Mouse (Mus musculus) midbrain, embryonic 14.5 days (tissue): Measurements from ENCODE around the gene Gm6377. TPM values are rescaled to one million over a fixed set of nuclear protein-coding genes. Genes with fewer than 3 reads are reported as not detected.

Source experiments
- ATAC-seq: fragments of 200-750 bp; cut with Nextera tagmentation; 2 replicates; pipeline ENCODE4 v1.8.0; 2017; ENCODE audit warnings: moderate number of reproducible peaks, moderate library complexity; ENCODE audit not compliant: low FRiP score, low TSS enrichment
- DNase-seq: peaks from one replicate; pipeline ENCODE4 v3.0.0-alpha.2; 2015
- H3K27ac ChIP-seq: fragments of 300-500 bp; sonication (generic); replicated peaks from 2 replicates; pipeline ENCODE4 v1.5.1; 2014; ENCODE audit warnings: mild to moderate bottlenecking, low read depth, low read length, moderate library complexity
- H3K27me3 ChIP-seq: fragments of 300-500 bp; sonication (generic); 2 replicates; pipeline ENCODE4 v1.6.1; 2014; ENCODE audit warnings: low read length, control low read depth, mixed read lengths; ENCODE audit not compliant: control insufficient read depth, insufficient read depth
- H3K36me3 ChIP-seq: fragments of 300-500 bp; sonication (generic); 2 replicates; pipeline ENCODE4 v1.6.1; 2014; ENCODE audit warnings: low read length, control low read depth; ENCODE audit not compliant: control insufficient read depth, insufficient read depth
- H3K4me1 ChIP-seq: fragments of 300-500 bp; sonication (generic); 2 replicates; pipeline ENCODE4 v1.6.1; 2014; ENCODE audit warnings: mild to moderate bottlenecking, antibody characterized with exemption, low read length, control low read depth; ENCODE audit not compliant: control insufficient read depth, insufficient read depth
- H3K4me2 ChIP-seq: fragments of 300-500 bp; sonication (generic); 2 replicates; pipeline ENCODE4 v1.6.1; 2014; ENCODE audit warnings: mild to moderate bottlenecking, low read length, moderate library complexity
- H3K4me3 ChIP-seq: fragments of 300-500 bp; sonication (generic); replicated peaks from 2 replicates; pipeline ENCODE4 v1.5.1; 2014; ENCODE audit warnings: low read depth, low read length
- H3K9ac ChIP-seq: fragments of 300-500 bp; sonication (generic); replicated peaks from 2 replicates; pipeline ENCODE4 v1.6.1; 2014; ENCODE audit warnings: mild to moderate bottlenecking, low read length, moderate library complexity
- H3K9me3 ChIP-seq: fragments of 300-500 bp; sonication (generic); 2 replicates; pipeline ENCODE4 v1.6.1; 2016; ENCODE audit warnings: low read length, control low read depth, mixed read lengths; ENCODE audit not compliant: control insufficient read depth
- WGBS: fragments of 180-500 bp; shearing (Covaris S2); extraction: QIAGEN DNeasy Blood & Tissue Kit; methylation state at CpG from one replicate; pipeline ENCODE4 v1.1.7; 2014; 5-methylcytosine and 5-hydroxymethylcytosine counted together
- polyA plus RNA-seq: library from polyadenylated mRNA; unstranded; fragments of >200 nt; fragmentation: Nextera tagmentation; extraction: Ambion mirVana; gene quantifications from 2 replicates; pipeline ENCODE4 v1.2.1, GENCODE M21; 2014

Gm6377 gene
- 0.22 and 0.29 TPM in 2 replicates for polyA plus RNA-seq

DNA sequence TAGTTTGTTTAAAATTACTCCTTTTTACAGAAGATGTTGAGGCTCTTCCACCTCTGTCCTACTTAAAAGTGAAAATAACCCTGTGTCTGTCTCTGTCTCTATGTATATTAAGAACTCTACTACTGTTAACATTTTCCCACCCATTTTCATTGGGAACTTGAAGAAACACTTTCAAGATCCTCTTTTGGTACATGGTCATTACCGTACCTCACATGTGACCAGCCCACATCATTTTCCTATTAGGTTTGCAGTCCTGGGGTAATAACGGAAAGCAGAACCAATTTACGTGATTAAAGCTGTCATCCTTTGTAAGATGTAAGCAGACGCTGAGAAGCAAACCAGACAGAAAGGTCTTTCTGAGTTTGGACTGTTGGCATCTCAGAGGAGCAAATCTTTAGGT, at the start of gene Gm6377:
Gm6377 (plus strand) TSS at position 289 of the 400 bp plus-strand sequence.
- no peak within 1 kb of the TSS for H3K4me2 ChIP-seq
- no peak within 1 kb of the TSS for H3K27ac ChIP-seq
- ATAC-seq (no peak), DNase-seq (no peak)
- H3K9me3 ChIP-seq = no peaks in the 10 kb centered on the region
- WGBS = 79% methylated on average over 4 of the region's 4 CpGs
- H3K27me3 ChIP-seq = no peaks in the 10 kb centered on the region
- no peak within 1 kb of the TSS for H3K4me3 ChIP-seq
- no peak within 1 kb of the TSS for H3K9ac ChIP-seq
- H3K4me1 ChIP-seq = no peaks in the 10 kb centered on the region
- no peaks in the 10 kb centered on the region for H3K36me3 ChIP-seq

DNA sequence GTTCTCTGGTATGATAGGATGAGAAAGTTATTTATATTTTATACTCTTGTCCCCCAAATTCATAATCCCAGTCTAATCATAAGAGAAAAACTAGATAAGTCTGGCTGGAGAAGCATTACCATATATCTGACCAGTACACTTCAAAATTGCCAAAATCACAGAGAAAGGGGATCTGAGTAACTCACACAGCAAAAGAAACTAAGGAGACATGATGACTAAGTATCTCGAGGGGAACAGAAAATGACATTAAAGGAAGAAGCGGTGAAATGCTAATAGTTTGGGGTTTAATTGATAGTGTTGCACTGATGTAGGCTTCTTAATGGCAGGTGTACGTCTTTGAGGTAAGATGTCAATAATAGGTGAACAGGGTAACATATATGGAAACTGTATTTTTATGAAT, 49.4 kb upstream of the Gm6377 start:
- 86% methylated on average over 3 of the region's 3 CpGs for WGBS
- no peaks in the 10 kb centered on the region for H3K27me3 ChIP-seq
- ATAC-seq (no peak), DNase-seq (no peak)
- H3K4me1 ChIP-seq = 0 out of 2 replicates have a peak, but pooled peaks cover 5% of the 10 kb centered on the region
- H3K36me3 ChIP-seq = no peaks in the 10 kb centered on the region
- H3K4me2 ChIP-seq = no peak overlapping the region
- no peaks in the 10 kb centered on the region for H3K9me3 ChIP-seq
- no peak overlapping the region for H3K4me3 ChIP-seq
- H3K9ac ChIP-seq = no peak overlapping the region
- H3K27ac ChIP-seq = no peak overlapping the region

DNA sequence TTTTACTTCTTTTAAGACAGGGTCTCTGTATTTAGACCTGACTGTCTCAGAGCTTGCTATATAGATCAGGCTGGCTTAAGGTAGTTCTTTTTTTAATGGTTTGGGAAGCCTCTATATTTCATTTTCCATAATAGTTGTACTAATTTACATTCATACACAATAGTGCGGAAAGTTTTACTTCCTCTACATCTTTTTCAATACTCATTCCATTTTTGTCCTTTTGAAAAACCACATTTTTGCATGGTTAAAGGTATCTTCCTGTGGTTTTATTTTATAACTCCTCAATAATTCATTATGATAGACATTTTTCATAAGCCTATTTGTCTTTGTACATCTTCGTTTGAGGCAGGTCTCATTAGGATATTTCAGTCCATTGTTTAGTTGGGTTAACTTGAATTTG, 45.3 kb upstream of the Gm6377 start:
- ATAC-seq = no peak
- no peak overlapping the region for H3K27ac ChIP-seq
- no peaks in the 10 kb centered on the region for H3K36me3 ChIP-seq
- no peak overlapping the region for H3K9ac ChIP-seq
- no peaks in the 10 kb centered on the region for H3K9me3 ChIP-seq
- no peak overlapping the region for H3K4me3 ChIP-seq
- no peaks in the 10 kb centered on the region for H3K27me3 ChIP-seq
- 95% methylated on average over 2 of the region's 2 CpGs for WGBS
- no peak for DNase-seq
- no peaks in the 10 kb centered on the region for H3K4me1 ChIP-seq
- H3K4me2 ChIP-seq = no peak overlapping the region

DNA sequence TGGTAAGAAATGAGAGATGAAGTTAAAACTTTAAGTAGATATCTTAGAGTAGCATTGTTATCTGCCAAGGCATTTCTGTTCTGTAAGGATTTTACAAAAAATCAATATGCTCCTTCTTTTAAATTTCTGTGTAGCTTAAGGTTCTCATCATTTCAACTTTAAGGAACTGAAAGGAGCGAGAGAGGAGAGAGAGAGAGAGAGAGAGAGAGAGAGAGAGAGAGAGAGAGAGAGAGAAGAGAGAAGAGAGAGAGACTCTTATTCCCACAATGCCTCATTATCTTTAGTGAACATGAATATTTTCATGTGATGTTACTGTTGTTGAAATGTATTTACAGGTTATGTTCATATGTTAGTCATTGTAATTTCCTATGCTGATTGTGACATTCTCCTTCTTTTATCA, 36.2 kb upstream of the Gm6377 start:
- Histone ChIP-seq H3K4me3 (no peak overlapping the region), H3K36me3 (no peaks in the 10 kb centered on the region), H3K9ac (no peak overlapping the region), H3K9me3 (no peaks in the 10 kb centered on the region), H3K27ac (no peak overlapping the region), H3K4me2 (no peak overlapping the region), H3K27me3 (no peaks in the 10 kb centered on the region), H3K4me1 (no peaks in the 10 kb centered on the region)
- DNase-seq (no peak), ATAC-seq (no peak)
- 80% methylated on average over 1 of the region's 1 CpGs for WGBS

DNA sequence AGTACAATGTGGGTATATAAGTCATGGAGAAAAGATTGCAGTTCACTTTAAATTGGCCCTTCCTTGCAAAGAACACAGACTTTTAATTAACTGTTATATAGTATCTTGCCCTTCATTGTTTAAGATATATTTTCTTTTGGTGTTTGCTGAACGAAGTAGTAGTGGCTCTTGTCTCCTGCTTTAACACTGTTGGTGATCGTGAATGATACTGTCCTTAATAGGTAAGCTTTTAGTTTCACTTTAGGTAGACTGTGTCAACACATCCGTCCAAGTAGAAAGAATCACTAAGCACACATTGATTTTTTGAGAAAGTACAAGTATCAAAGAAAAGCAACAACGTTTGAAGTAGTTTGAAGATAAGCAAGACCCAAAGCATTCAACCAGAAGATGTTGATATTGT, 35.7 kb upstream of the Gm6377 start:
- no peak overlapping the region for H3K4me2 ChIP-seq
- H3K36me3 ChIP-seq = no peaks in the 10 kb centered on the region
- no peak for ATAC-seq
- no peak overlapping the region for H3K9ac ChIP-seq
- H3K27ac ChIP-seq = no peak overlapping the region
- H3K4me1 ChIP-seq = no peaks in the 10 kb centered on the region
- no peaks in the 10 kb centered on the region for H3K9me3 ChIP-seq
- 75% methylated on average over 4 of the region's 4 CpGs for WGBS
- H3K27me3 ChIP-seq = no peaks in the 10 kb centered on the region
- DNase-seq = no peak
- H3K4me3 ChIP-seq = no peak overlapping the region

DNA sequence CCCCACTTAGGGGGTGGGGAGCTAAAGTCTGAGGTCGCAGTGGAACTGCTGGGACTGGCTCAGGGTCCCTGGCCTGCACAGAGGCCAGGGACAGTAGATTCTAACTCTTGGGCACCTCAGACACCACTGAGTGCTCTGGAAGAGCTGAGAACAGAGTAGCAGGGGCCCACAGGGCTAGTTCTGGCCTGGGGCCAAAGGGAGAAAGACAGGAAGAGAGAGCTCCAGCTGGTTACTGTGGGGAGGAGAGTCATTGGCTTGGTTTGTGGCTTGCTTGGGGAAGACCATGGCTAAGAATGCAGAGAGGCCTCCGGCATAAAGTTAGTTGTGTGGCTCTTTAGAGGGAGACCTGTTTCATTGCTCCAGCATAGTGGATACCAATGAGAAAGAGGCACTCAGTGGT, 21.5 kb upstream of the Gm6377 start:
- Histone ChIP-seq H3K4me3 (no peak overlapping the region), H3K9ac (no peak overlapping the region), H3K4me1 (no peaks in the 10 kb centered on the region), H3K9me3 (no peaks in the 10 kb centered on the region), H3K36me3 (no peaks in the 10 kb centered on the region), H3K27me3 (no peaks in the 10 kb centered on the region), H3K27ac (no peak overlapping the region), H3K4me2 (no peak overlapping the region)
- ATAC-seq (no peak), DNase-seq (no peak)
- 88% methylated on average over 2 of the region's 2 CpGs for WGBS

DNA sequence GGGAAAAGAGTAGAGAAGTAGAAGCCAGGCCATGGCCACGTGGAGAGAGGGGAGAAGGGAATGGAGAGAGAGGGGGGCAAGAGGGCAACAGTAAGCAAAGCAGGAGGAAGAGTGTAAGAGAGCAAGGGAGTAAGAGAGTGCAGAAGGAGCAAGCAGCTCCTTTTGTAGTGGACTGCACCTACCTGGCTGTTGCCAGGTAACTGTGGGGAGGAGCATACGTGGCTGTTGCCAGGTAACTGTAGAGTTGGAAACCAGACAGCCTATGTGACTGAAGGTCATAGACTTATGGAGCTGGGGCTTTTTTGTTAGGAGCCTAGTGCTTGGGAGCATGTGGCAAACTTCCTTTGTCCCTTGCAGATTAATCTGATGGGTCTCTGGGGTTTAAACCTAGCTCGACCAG, 21.1 kb upstream of the Gm6377 start:
- Histone ChIP-seq H3K4me2 (no peak overlapping the region), H3K4me1 (no peaks in the 10 kb centered on the region), H3K27ac (no peak overlapping the region), H3K9ac (no peak overlapping the region), H3K4me3 (no peak overlapping the region), H3K27me3 (no peaks in the 10 kb centered on the region), H3K36me3 (no peaks in the 10 kb centered on the region), H3K9me3 (no peaks in the 10 kb centered on the region)
- ATAC-seq (no peak), DNase-seq (no peak)
- WGBS = 29% methylated on average over 3 of the region's 3 CpGs

DNA sequence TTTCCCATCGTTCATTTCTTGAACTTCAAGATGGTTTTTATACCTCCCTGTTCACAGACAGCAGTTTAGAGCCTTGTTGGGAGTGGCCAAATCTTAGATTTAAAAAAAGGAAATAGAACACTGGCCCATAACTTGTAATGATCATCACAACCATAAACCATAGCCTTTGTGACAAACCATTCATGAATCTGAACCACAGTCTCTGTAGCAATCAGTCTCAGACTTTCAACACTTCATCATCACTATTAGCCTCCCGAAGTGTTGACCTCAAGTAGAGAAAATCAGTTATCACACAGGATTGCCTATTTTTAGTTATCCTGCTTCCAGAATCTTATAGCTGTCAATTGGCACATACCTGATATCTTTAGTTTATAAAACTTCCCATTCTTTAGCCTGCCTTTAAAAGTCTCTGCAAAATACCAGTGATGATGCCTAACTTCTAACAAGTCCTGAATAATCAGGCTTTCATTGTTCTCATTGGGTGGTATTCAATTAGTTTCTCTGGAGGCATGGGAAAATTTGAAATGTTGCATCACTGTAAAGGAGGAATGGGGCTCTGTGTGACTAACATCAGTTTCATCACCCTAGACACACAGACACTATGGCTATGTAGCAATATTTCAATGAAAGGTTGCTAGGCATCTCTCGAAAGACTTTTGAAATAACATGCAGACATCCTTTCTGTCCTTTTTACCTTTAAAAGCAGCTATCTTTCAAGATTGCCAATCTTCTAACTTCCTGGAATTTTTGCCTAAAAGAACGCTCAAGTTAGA, 11.7 kb upstream of the Gm6377 start:
- Histone ChIP-seq H3K36me3 (no peaks in the 10 kb centered on the region), H3K4me1 (no peaks in the 10 kb centered on the region), H3K4me2 (no peak overlapping the region), H3K27ac (no peak overlapping the region), H3K27me3 (no peaks in the 10 kb centered on the region), H3K9ac (no peak overlapping the region), H3K4me3 (no peak overlapping the region), H3K9me3 (no peaks in the 10 kb centered on the region)
- DNase-seq (no peak), ATAC-seq (no peak)
- WGBS = 88% methylated on average over 4 of the region's 4 CpGs

DNA sequence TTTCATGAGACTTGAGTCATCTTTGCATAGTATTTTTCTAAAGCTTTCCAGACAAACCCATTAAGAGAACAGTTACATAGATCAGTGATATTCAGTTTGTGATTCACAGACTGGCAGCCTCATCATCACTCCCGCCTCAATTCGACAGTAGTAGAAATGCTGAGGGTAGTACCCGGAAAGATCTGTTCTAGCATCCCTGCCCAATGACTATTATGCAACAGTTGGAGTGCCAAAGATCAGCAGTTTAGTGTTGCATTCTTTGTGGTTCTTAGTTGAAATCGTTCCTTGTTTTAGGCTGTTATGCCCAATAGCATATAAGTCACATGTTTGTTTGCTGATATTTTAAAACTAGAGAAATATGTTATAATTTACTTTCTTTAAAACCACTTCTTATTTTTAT, 6.9 kb upstream of the Gm6377 start:
- no peak overlapping the region for H3K4me2 ChIP-seq

More for the DNA sequence above, 6.9 kb upstream of the Gm6377 start:
- Histone ChIP-seq H3K4me1 (no peaks in the 10 kb centered on the region), H3K27ac (no peak overlapping the region), H3K27me3 (no peaks in the 10 kb centered on the region), H3K9ac (no peak overlapping the region), H3K4me3 (no peak overlapping the region), H3K9me3 (no peaks in the 10 kb centered on the region), H3K36me3 (no peaks in the 10 kb centered on the region)
- DNase-seq (no peak), ATAC-seq (no peak)
- WGBS = 91% methylated on average over 4 of the region's 4 CpGs
